Mouse (Mus musculus) frontal cortex, postnatal 10 days (tissue): ENCODE measurements around the gene Vmn2r41.
"Not testable (repeated sequence)": the region's sequence is repeated elsewhere in the genome, so short reads cannot be mapped to it uniquely, and the experiment has no call there.

Experiments
- DNase-seq, 2 experiments: peaks; one replicate each; pipeline ENCODE4 v3.0.0; 2022; ENCODE audit warnings: low spot score in 2 of 2, mixed read lengths in 1 of 2

Gene Vmn2r41

DNA sequence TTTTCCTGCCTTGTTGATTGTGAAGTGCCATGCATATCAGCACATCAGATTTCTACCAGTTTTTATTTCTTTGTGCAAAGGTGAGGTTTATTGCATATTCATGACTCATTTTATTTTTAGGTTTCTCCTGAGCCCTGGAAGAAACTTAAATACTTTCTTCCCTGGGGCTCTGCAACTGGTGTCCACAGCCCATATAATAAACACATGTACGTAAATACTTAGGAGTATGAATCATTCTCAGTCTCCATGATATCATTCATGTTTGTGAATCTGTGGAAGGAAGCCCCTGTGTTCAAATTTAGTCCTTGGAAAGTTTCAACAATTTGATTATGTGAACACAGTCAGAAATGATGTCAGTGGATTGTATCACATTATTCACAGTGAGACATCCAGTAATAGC is at the start of gene Vmn2r41:
Gene Vmn2r41, minus strand, starts transcription at position 101 of the 400 bp plus-strand sequence.
- not testable (repeated sequence) for DNase-seq

DNA sequence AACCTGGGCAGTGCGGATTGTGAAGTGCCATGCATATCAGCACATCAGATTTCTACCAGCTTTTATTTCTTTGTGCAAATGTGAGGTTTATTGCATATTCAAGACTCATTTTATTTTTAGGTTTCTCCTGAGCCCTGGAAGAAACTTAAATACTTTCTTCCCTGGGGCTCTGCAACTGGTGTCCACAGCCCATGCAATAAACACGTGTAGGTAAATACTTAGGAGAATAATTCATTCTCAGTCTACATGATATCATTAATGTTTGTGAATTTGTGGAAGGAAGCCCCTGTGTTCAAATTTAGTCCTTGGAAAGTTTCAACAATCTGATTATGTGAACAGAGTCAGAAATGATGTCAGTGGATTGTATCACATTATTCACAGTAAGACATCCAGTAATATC is 38.8 kb upstream of the Vmn2r41 start, which contains the start of gene Vmn2r42:
Gene Vmn2r42, minus strand, starts transcription at position 101 of the 400 bp plus-strand sequence.
- not testable (repeated sequence) for DNase-seq

DNA sequence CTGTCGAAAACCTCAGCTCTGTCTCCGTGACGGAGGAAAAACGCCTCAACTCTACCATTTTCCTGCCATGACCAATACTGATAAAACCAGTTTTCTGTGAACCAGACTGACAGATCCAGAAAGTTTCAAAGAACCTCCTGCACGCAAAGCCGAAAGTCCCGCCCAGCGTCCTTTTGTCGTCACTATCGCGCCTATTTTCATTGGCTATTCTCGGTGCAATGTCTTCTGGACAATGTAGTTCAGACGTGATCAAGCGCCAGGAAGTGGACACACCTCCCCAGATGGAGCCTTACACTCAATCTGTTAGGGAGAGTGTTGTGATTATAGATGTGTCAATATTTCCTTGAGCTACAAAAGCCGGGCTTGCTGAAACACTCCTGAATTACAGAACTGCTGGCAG is 68.6 kb downstream of the Vmn2r41 start:
- peak in 1 of 2 experiments; percentile 3 for DNase-seq
